Mouse (Mus musculus) midbrain, embryonic 12.5 days (tissue): ENCODE measurements at regions not wholly inside any gene's neighbourhood (a gene's known extent, or its start where the extent isn't known, plus 50 kb on each side); places are given as distances from the start of the nearest gene placed in this dataset.

ENCODE experiments used
- ATAC-seq: fragments of 200-750 bp; cut with Nextera tagmentation; 2 replicates; pipeline ENCODE4 v1.8.0; 2017; ENCODE audit warnings: low read depth, moderate TSS enrichment, moderate library complexity; ENCODE audit not compliant: low FRiP score
- H3K27ac ChIP-seq: fragments of 300-500 bp; sonication (generic); replicated peaks from 2 replicates; pipeline ENCODE4 v1.5.1; 2016; ENCODE audit warnings: mild to moderate bottlenecking
- H3K27me3 ChIP-seq: fragments of 300-500 bp; sonication (generic); 2 replicates; pipeline ENCODE4 v1.6.1; 2016; ENCODE audit warnings: mild to moderate bottlenecking
- H3K36me3 ChIP-seq: fragments of 300-500 bp; sonication (generic); 2 replicates; pipeline ENCODE4 v1.6.1; 2016
- H3K4me1 ChIP-seq: fragments of 300-500 bp; sonication (generic); 2 replicates; pipeline ENCODE4 v1.6.1; 2016
- H3K4me2 ChIP-seq: fragments of 300-500 bp; sonication (generic); replicated peaks from 2 replicates; pipeline ENCODE4 v1.6.1; 2016; ENCODE audit warnings: mild to moderate bottlenecking, moderate library complexity
- H3K4me3 ChIP-seq: fragments of 300-500 bp; sonication (generic); 2 replicates; pipeline ENCODE4 v1.5.1; 2016; ENCODE audit warnings: mild to moderate bottlenecking
- H3K9ac ChIP-seq: fragments of 300-500 bp; sonication (generic); replicated peaks from 2 replicates; pipeline ENCODE4 v1.6.1; 2016; ENCODE audit warnings: mild to moderate bottlenecking, moderate library complexity
- H3K9me3 ChIP-seq: fragments of 300-500 bp; sonication (generic); 2 replicates; pipeline ENCODE4 v1.6.1; 2016; ENCODE audit warnings: mild to moderate bottlenecking
- WGBS: fragments of 180-500 bp; shearing (Covaris S2); methylation state at CpG from one replicate; pipeline ENCODE4 v1.1.7; 2016; 5-methylcytosine and 5-hydroxymethylcytosine counted together

DNA sequence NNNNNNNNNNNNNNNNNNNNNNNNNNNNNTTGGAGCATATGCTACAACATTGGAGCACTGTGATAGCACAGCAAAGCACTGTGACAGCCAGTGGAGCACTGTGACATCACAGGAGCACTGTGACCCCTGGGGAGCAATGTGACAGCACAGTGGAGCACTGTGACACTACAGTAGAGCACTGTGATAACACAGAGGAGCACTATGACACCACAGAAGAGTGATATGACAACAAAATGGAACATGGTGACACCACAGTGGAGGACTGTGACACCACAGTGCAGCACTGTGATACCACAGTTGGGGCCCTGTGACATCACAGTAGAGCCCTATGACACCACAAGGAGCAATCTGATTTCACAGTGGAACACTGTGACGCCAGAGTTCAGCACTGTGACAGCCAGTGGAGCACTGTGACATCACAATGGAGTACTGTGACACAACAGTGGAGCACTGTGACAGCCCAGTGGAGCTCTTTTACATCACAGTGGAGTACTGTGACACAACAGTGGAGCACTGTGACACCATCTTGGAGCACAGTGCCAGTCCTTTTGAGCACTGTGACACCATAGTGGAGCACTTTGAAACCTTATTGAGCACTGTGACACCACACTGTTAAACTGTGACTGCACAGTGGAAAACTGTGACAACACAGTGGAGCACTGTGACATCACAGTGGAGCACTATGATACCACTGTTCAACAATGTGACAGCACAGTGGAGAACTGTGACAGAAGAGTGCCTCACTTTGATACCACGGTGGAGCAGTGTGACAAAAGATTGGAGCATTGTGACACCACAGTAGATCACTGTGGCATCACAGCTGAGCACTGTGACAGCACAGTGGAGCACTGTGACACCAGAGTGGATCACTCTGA lies 116.9 kb upstream of the Vmn1r2 start:
- no peaks in the 10 kb centered on the region for H3K27me3 ChIP-seq
- H3K27ac ChIP-seq: no peak overlapping the region
- H3K4me3 ChIP-seq: no peak overlapping the region
- H3K9ac ChIP-seq: no peak overlapping the region
- no peak overlapping the region for H3K4me2 ChIP-seq
- no peaks in the 10 kb centered on the region for H3K4me1 ChIP-seq
- 45% methylated on average over 2 of the region's 2 CpGs for WGBS
- ATAC-seq: peak; percentile 60
- no peaks in the 10 kb centered on the region for H3K36me3 ChIP-seq
- peaks cover 54% of the 10 kb centered on the region for H3K9me3 ChIP-seq

- Histone ChIP-seq H3K9me3 (peaks cover 60% of the 10 kb centered on the region), H3K4me2 (no peak overlapping the region)
- ATAC-seq: peak; percentile 1
These were observed 116.3 kb upstream of the Vmn1r2 start for GRCm38 (mm10) chr4:3050847-3051135.

DNA sequence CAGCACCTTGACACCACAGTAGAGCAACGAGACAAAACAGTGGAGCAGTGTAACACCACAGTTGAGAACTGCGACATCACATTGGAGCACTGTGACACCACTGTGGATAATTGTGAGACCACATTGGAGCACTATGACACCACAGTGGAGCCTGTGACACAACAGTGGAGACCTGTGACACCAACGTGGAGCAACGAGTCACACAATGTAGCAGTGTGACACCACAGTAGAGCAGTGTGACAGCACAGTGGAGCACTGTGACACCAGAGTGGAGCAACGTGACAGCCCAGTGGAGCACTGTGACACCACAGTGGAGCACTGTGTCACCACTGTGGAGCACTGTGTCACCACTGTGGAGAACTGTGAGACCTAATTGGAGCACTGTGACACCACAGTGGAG lies 115.9 kb upstream of the Vmn1r2 start:
- Histone ChIP-seq H3K27ac (no peak overlapping the region), H3K9me3 (peaks cover 64% of the 10 kb centered on the region), H3K9ac (no peak overlapping the region), H3K27me3 (no peaks in the 10 kb centered on the region), H3K4me3 (no peak overlapping the region), H3K36me3 (0 out of 2 replicates have a peak, but pooled peaks cover 2% of the 10 kb centered on the region), H3K4me2 (no peak overlapping the region), H3K4me1 (no peaks in the 10 kb centered on the region)
- WGBS: 69% methylated on average over 5 of the region's 5 CpGs
- no peak for ATAC-seq

More at GRCm38 (mm10) chr4:3050847-3051135, 116.3 kb upstream of the Vmn1r2 start:
- Histone ChIP-seq H3K4me3 (no peak overlapping the region), H3K27me3 (no peaks in the 10 kb centered on the region), H3K27ac (no peak overlapping the region), H3K36me3 (no peaks in the 10 kb centered on the region), H3K4me1 (no peaks in the 10 kb centered on the region), H3K9ac (no peak overlapping the region)
- WGBS: 80% methylated on average over 3 of the region's 3 CpGs

- Histone ChIP-seq H3K4me2 (no peak overlapping the region), H3K27ac (no peak overlapping the region), H3K9me3 (peaks cover 66% of the 10 kb centered on the region), H3K36me3 (0 out of 2 replicates have a peak, but pooled peaks cover 2% of the 10 kb centered on the region), H3K4me1 (no peaks in the 10 kb centered on the region), H3K4me3 (no peak overlapping the region), H3K27me3 (no peaks in the 10 kb centered on the region), H3K9ac (no peak overlapping the region)
- WGBS: 77% methylated on average over 4 of the region's 4 CpGs
- ATAC-seq: 0 out of 2 replicates have a peak, but pooled peaks have one; percentile 11
These were observed 114.6 kb upstream of the Vmn1r2 start for GRCm38 (mm10) chr4:3052314-3053059.

GRCm38 (mm10) chr4:3053060-3053406 lies 114.1 kb upstream of the Vmn1r2 start:
- H3K27me3 ChIP-seq: no peaks in the 10 kb centered on the region
- no peak overlapping the region for H3K9ac ChIP-seq
- H3K4me2 ChIP-seq: no peak overlapping the region
- peaks cover 66% of the 10 kb centered on the region for H3K9me3 ChIP-seq
- no peak overlapping the region for H3K27ac ChIP-seq
- 0 out of 2 replicates have a peak, but pooled peaks have one; percentile 1 for ATAC-seq
- 59% methylated on average over 4 of the region's 4 CpGs for WGBS
- no peaks in the 10 kb centered on the region for H3K4me1 ChIP-seq
- 0 out of 2 replicates have a peak, but pooled peaks cover 2% of the 10 kb centered on the region for H3K36me3 ChIP-seq
- no peak overlapping the region for H3K4me3 ChIP-seq

GRCm38 (mm10) chr4:3053496-3054216 lies 113.5 kb upstream of the Vmn1r2 start:
- no peak for ATAC-seq
- Histone ChIP-seq H3K36me3 (0 out of 2 replicates have a peak, but pooled peaks cover 2% of the 10 kb centered on the region), H3K9ac (no peak overlapping the region), H3K27me3 (no peaks in the 10 kb centered on the region), H3K4me3 (no peak overlapping the region), H3K4me2 (no peak overlapping the region), H3K4me1 (no peaks in the 10 kb centered on the region), H3K9me3 (peaks cover 70% of the 10 kb centered on the region), H3K27ac (no peak overlapping the region)
- WGBS: 86% methylated on average over 2 of the region's 2 CpGs

DNA sequence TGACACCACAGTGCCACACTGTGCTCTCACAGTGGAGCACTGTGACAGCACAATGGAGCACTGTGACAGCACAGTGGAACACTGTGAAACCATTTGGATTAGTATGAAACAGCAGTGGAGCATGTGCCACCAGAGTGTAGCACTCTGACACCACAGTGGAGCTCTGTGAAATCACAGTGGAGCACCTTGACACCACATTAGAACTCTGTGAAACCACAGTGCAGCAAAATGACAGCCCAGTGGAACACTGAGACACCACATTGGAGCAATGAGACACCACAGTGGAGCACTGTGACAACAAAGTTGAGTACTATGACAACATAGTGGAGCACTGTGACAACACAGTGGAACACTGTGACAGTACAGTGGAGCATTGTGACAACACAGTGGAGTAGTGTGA lies 112.2 kb upstream of the Vmn1r2 start:
- Histone ChIP-seq H3K4me2 (no peak overlapping the region), H3K27ac (no peak overlapping the region), H3K9ac (no peak overlapping the region), H3K4me1 (no peaks in the 10 kb centered on the region), H3K9me3 (peaks cover 81% of the 10 kb centered on the region), H3K36me3 (0 out of 2 replicates have a peak, but pooled peaks cover 2% of the 10 kb centered on the region), H3K27me3 (no peaks in the 10 kb centered on the region), H3K4me3 (no peak overlapping the region)
- no peak for ATAC-seq

- 84% methylated on average over 1 of the region's 1 CpGs for WGBS
These were observed 111.7 kb upstream of the Vmn1r2 start for GRCm38 (mm10) chr4:3055396-3055795.

DNA sequence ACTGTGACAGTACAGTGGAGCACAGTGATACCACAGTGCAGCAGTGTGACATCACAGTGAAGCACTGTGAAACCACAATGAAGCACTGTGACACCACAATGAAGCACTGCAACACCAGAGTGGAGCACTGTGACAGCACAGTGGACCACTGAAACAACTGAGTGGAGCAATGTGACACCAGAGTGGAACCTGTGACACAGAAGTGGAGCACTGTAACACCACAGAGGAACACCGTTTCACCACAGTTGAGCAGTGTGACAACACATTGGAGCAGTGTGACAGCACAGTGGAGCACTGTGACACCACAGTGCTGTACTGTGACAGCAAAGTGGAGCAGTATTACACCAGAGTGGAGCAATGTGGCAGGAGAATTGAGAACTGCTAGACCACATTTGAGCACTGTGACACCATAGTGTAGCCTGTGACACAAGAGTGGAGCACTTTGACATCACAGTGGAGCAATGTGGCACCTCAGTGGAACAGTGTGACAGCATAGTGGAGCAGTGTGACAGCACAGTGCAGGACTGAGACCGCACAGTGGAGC lies 107.5 kb upstream of the Vmn1r2 start:
- H3K4me2 ChIP-seq: no peak overlapping the region
- 53% methylated on average over 2 of the region's 2 CpGs for WGBS
- peaks cover 66% of the 10 kb centered on the region for H3K9me3 ChIP-seq
- ATAC-seq: no peak
- no peaks in the 10 kb centered on the region for H3K27me3 ChIP-seq
- no peak overlapping the region for H3K27ac ChIP-seq
- 0 out of 2 replicates have a peak, but pooled peaks cover 2% of the 10 kb centered on the region for H3K36me3 ChIP-seq
- H3K9ac ChIP-seq: no peak overlapping the region
- no peaks in the 10 kb centered on the region for H3K4me1 ChIP-seq
- no peak overlapping the region for H3K4me3 ChIP-seq

More at GRCm38 (mm10) chr4:3055396-3055795, 111.7 kb upstream of the Vmn1r2 start:
- no peak for ATAC-seq
- H3K4me2 ChIP-seq: no peak overlapping the region
- no peaks in the 10 kb centered on the region for H3K27me3 ChIP-seq
- no peak overlapping the region for H3K27ac ChIP-seq
- H3K4me3 ChIP-seq: no peak overlapping the region
- peaks cover 77% of the 10 kb centered on the region for H3K9me3 ChIP-seq
- H3K4me1 ChIP-seq: no peaks in the 10 kb centered on the region
- H3K36me3 ChIP-seq: 0 out of 2 replicates have a peak, but pooled peaks cover 2% of the 10 kb centered on the region
- no peak overlapping the region for H3K9ac ChIP-seq

DNA sequence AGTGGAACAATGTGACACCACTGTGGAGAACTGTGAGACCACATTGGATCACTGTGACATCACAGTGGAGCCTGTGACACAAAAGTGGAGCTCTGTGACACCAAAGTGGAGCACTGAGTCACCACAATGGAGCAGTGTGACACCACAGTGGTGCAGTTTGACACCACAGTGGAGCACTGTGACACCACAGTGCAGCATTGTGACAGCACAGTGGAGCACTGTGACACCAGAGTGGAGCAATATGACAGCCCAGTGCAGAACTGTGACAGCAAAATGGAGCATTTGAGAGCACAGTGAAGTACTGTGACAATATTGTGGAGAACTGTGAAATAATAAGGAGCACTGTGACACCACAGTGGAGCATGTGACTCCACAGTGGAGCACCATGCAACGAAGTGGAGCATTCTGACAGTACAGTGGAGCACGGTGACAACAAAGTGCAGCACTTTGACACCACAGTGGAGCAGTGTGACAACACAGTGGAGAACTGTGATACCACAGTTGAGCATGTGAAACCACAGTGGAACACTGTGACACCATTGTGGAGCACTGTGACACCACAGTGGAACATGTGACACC lies 105.0 kb upstream of the Vmn1r2 start:
- H3K4me3 ChIP-seq: no peak overlapping the region
- H3K4me2 ChIP-seq: no peak overlapping the region
- H3K36me3 ChIP-seq: no peaks in the 10 kb centered on the region
- 71% methylated on average over 2 of the region's 2 CpGs for WGBS
- H3K27me3 ChIP-seq: no peaks in the 10 kb centered on the region
- no peak overlapping the region for H3K9ac ChIP-seq
- H3K9me3 ChIP-seq: peaks cover 73% of the 10 kb centered on the region
- no peaks in the 10 kb centered on the region for H3K4me1 ChIP-seq
- ATAC-seq: no peak
- no peak overlapping the region for H3K27ac ChIP-seq

GRCm38 (mm10) chr4:3063966-3064365 lies 103.2 kb upstream of the Vmn1r2 start:
- ATAC-seq: no peak
- Histone ChIP-seq H3K27ac (no peak overlapping the region), H3K4me2 (no peak overlapping the region), H3K36me3 (no peaks in the 10 kb centered on the region), H3K9ac (no peak overlapping the region), H3K9me3 (peaks cover 85% of the 10 kb centered on the region), H3K4me1 (no peaks in the 10 kb centered on the region), H3K27me3 (no peaks in the 10 kb centered on the region), H3K4me3 (no peak overlapping the region)
- 43% methylated on average over 3 of the region's 3 CpGs for WGBS
